Mouse (Mus musculus): Measurements from ENCODE around the gene Rex2. TPM values are rescaled to one million over a fixed set of nuclear protein-coding genes. Genes with fewer than 3 reads are reported as not detected.
"Not testable (repeated sequence)": the region's sequence is repeated elsewhere in the genome, so short reads cannot be mapped to it uniquely, and the experiment has no call there.

Gene Rex2
- total and polyA plus RNA-seq, 2 experiments from 2014 or later: not detected

- Histone ChIP-seq H3K4me2 (ENCODE audit: low read depth, low read length, poor library complexity, severe bottlenecking) (peak overlapping the region; percentile 54), H3K4me3 (ENCODE audit: low read depth, low read length) (peak overlapping the region; percentile 44), H3K9ac (replicated peaks; ENCODE audit: low read length, poor library complexity, severe bottlenecking) (0 out of 2 replicates have a peak overlapping the region, but pooled peaks have one; percentile 36)
- WGBS: 2% methylated on average over 47 of the region's 109 CpGs
- H3K27ac ChIP-seq (ENCODE audit: low read depth, low read length); H3K9me3 ChIP-seq (ENCODE audit: low read length); H3K27me3 ChIP-seq (ENCODE audit: insufficient read depth, low read length); H3K36me3 ChIP-seq (ENCODE audit: insufficient read depth, low read length); H3K4me1 ChIP-seq (ENCODE audit: insufficient read depth, low read length): not testable (repeated sequence)
- peak; percentile 11 for DNase-seq (ENCODE audit: low spot score)
- peak; percentile 84 for ATAC-seq (ENCODE audit: low FRiP score)
Observed at GRCm38 (mm10) chr4:147101666-147102626, 80.3 kb downstream of the Rex2 start.

- DNase-seq (ENCODE audit: low spot score); H3K4me1 ChIP-seq (ENCODE audit: insufficient read depth, low read length); ATAC-seq (ENCODE audit: low FRiP score); H3K9ac ChIP-seq (replicated peaks; ENCODE audit: low read length, poor library complexity, severe bottlenecking); H3K4me3 ChIP-seq (ENCODE audit: low read depth, low read length); H3K27ac ChIP-seq (ENCODE audit: low read depth, low read length); H3K4me2 ChIP-seq (ENCODE audit: low read depth, low read length, poor library complexity, severe bottlenecking); H3K9me3 ChIP-seq (ENCODE audit: low read length); H3K27me3 ChIP-seq (ENCODE audit: insufficient read depth, low read length); H3K36me3 ChIP-seq (ENCODE audit: insufficient read depth, low read length): not testable (repeated sequence)
- peak; percentile 6; the same call in 1 of the 2 replicates for TF ChIP-seq CTCF (IDR thresholded peaks at IDR 0.05)
- WGBS: 59% methylated on average over 4 of the region's 4 CpGs
Observed at GRCm38 (mm10) chr4:147103814-147104213, 82.2 kb downstream of the Rex2 start.

Other genes with a start within 250 kb of the Rex2 start
- gene Gm21411, start 112.3 kb upstream of the Rex2 start, total RNA-seq (2014; rRNA removed): not detected in 2 replicates
- not detected in 2 replicates for gene Gm21411, start 112.3 kb upstream of the Rex2 start, polyA plus RNA-seq (2015; fragmentation: Nextera tagmentation; extraction: Ambion mirVana)
- gene Zfp989, start 49.9 kb upstream of the Rex2 start, total RNA-seq (2014; rRNA removed): 0.38 TPM in 1 of 2 replicates, not detected in the other
- gene Zfp989, start 49.9 kb upstream of the Rex2 start, polyA plus RNA-seq (2015; fragmentation: Nextera tagmentation; extraction: Ambion mirVana): not detected in 2 replicates
- 4.1 and 5.7 TPM in 2 replicates for gene Zfp991, start 110.2 kb downstream of the Rex2 start, total RNA-seq (2014; rRNA removed)
- gene Zfp991, start 110.2 kb downstream of the Rex2 start, polyA plus RNA-seq (2015; fragmentation: Nextera tagmentation; extraction: Ambion mirVana): 4.1 and 5.0 TPM in 2 replicates

Data from midbrain, postnatal 0 days (tissue).